Mouse (Mus musculus) CH12.LX (cell line): ENCODE measurements around the gene Tada1. TPM values are rescaled to one million over a fixed set of nuclear protein-coding genes. Genes with fewer than 3 reads are reported as not detected.

ENCODE experiments used
- DNase-seq: peaks from one replicate; pipeline ENCODE4 v3.0.0-alpha.2; 2013; ENCODE audit errors: extremely low read depth
- H3K27ac ChIP-seq: 2 replicates; pipeline ENCODE4 v1.5.1; 2012; ENCODE audit warnings: low read depth, mild to moderate bottlenecking, control low read depth, moderate library complexity; ENCODE audit not compliant: insufficient read depth
- H3K27me3 ChIP-seq: replicated peaks from 2 replicates; pipeline ENCODE3; 2012; ENCODE audit warnings: inconsistent platforms
- H3K36me3 ChIP-seq, 2 experiments: replicated peaks in 1 of 2; 2 replicates each; pipeline versions ENCODE3 to v1.6.1; 2012; ENCODE audit warnings: inconsistent platforms in 1 of 2, low read length in 1 of 2, mild to moderate bottlenecking in 1 of 2, mixed read lengths in 1 of 2, moderate library complexity in 1 of 2; ENCODE audit not compliant: control insufficient read depth in 1 of 2, insufficient read depth in 1 of 2
- H3K4me1 ChIP-seq, 2 experiments: 2 replicates each; pipeline ENCODE4 v1.6.1; 2012; ENCODE audit warnings: inconsistent platforms in 1 of 2, moderate library complexity in 1 of 2; ENCODE audit not compliant: insufficient read depth in 2 of 2, control insufficient read depth in 1 of 2
- H3K4me2 ChIP-seq: 2 replicates; pipeline ENCODE4 v1.6.1; 2012; ENCODE audit warnings: low read depth, mild to moderate bottlenecking, control low read depth; ENCODE audit not compliant: poor library complexity, insufficient read depth, severe bottlenecking
- H3K4me3 ChIP-seq, 3 experiments: fragments of 150-350 bp in 1 of 3; sonication (generic) in 1 of 3; replicated peaks in 1 of 3; 2 replicates each; pipeline versions ENCODE3 to v1.5.1; 2011 to 2012; ENCODE audit warnings: low read depth in 2 of 3, low read length in 2 of 3, mild to moderate bottlenecking in 2 of 3, moderate library complexity in 2 of 3, control low read depth in 1 of 3, improper control_type of control experiment in 1 of 3, inconsistent platforms in 1 of 3, mixed read lengths in 1 of 3; ENCODE audit not compliant: poor library complexity in 1 of 3
- H3K79me2 ChIP-seq: replicated peaks from 2 replicates; pipeline ENCODE4 v1.6.1; 2012; ENCODE audit warnings: mild to moderate bottlenecking, moderate library complexity; ENCODE audit not compliant: control insufficient read depth, poor library complexity, insufficient read depth, severe bottlenecking; ENCODE audit errors: extremely low read depth
- H3K9ac ChIP-seq: 2 replicates; pipeline ENCODE4 v1.6.1; 2012; ENCODE audit warnings: low read depth, mild to moderate bottlenecking, control low read depth, moderate library complexity; ENCODE audit not compliant: insufficient read depth
- H3K9me3 ChIP-seq: replicated peaks from 2 replicates; pipeline ENCODE3; 2012; ENCODE audit warnings: low read length, inconsistent platforms, mixed read lengths
- BHLHE40 ChIP-seq: IDR thresholded peaks from 2 replicates; pipeline ENCODE4 v1.6.1; 2011; ENCODE audit warnings: mild to moderate bottlenecking, low read depth, low read length, improper control_type of control experiment
- CHD1 ChIP-seq: IDR thresholded peaks from 2 replicates; pipeline ENCODE4 v1.6.1; 2012; ENCODE audit warnings: low read depth, low read length, improper control_type of control experiment, inconsistent platforms
- E2F4 ChIP-seq: IDR thresholded peaks from 2 replicates; pipeline ENCODE4 v1.6.1; 2011; ENCODE audit warnings: low read depth, low read length, improper control_type of control experiment; ENCODE audit not compliant: insufficient replicate concordance
- ELF1 ChIP-seq: IDR thresholded peaks from 2 replicates; pipeline ENCODE4 v1.6.1; 2014; ENCODE audit warnings: low read depth, mild to moderate bottlenecking, inconsistent platforms, low read length, improper control_type of control experiment
- EP300 ChIP-seq: IDR thresholded peaks from 2 replicates; pipeline ENCODE4 v1.6.1; 2011; ENCODE audit warnings: low read length, improper control_type of control experiment
- ETS1 ChIP-seq: conservative IDR thresholded peaks from 2 replicates; pipeline ENCODE4 v1.6.1; 2012; ENCODE audit warnings: low read depth, mild to moderate bottlenecking, inconsistent platforms, low read length, improper control_type of control experiment, moderate library complexity
- GABPA ChIP-seq: IDR thresholded peaks from 2 replicates; pipeline ENCODE4 v1.6.1; 2012; ENCODE audit warnings: low read depth, low read length, improper control_type of control experiment, inconsistent platforms; ENCODE audit not compliant: insufficient replicate concordance
- HCFC1 ChIP-seq: IDR thresholded peaks from 2 replicates; pipeline ENCODE4 v1.6.1; 2012; ENCODE audit warnings: low read depth, mild to moderate bottlenecking, inconsistent platforms, low read length, improper control_type of control experiment
- IRF4 ChIP-seq: IDR thresholded peaks from 2 replicates; pipeline ENCODE4 v1.6.1; 2014; ENCODE audit warnings: low read depth, mild to moderate bottlenecking, inconsistent platforms, low read length, improper control_type of control experiment
- JUN ChIP-seq: IDR thresholded peaks from 2 replicates; pipeline ENCODE4 v1.6.1; 2011; ENCODE audit warnings: low read depth, mild to moderate bottlenecking, low read length, improper control_type of control experiment, moderate library complexity; ENCODE audit not compliant: insufficient read depth
- JUND ChIP-seq: conservative IDR thresholded peaks from 2 replicates; pipeline ENCODE4 v1.6.1; 2011; ENCODE audit warnings: low read depth, low read length, improper control_type of control experiment
- MAX ChIP-seq: IDR thresholded peaks from 2 replicates; pipeline ENCODE4 v1.6.1; 2011; ENCODE audit warnings: low read length, improper control_type of control experiment
- MXI1 ChIP-seq: IDR thresholded peaks from 2 replicates; pipeline ENCODE4 v1.6.1; 2011; ENCODE audit warnings: mild to moderate bottlenecking, low read depth, low read length, improper control_type of control experiment
- MYC ChIP-seq: IDR thresholded peaks from 2 replicates; pipeline ENCODE4 v1.6.1; 2011; ENCODE audit warnings: low read depth, mild to moderate bottlenecking, improper control_type of control experiment, low read length
- NELFE ChIP-seq: IDR thresholded peaks from 2 replicates; pipeline ENCODE4 v1.6.1; 2011; ENCODE audit warnings: low read depth, low read length, improper control_type of control experiment
- NRF1 ChIP-seq: IDR thresholded peaks from 2 replicates; pipeline ENCODE4 v1.6.1; 2014; ENCODE audit warnings: low read depth, mild to moderate bottlenecking, inconsistent platforms, low read length, improper control_type of control experiment, moderate library complexity
- PAX5 ChIP-seq: IDR thresholded peaks from 2 replicates; pipeline ENCODE4 v1.6.1; 2012; ENCODE audit warnings: low read length, inconsistent platforms, mixed read lengths
- POLR2A ChIP-seq: IDR thresholded peaks from 2 replicates; pipeline ENCODE4 v1.6.1; 2011; ENCODE audit warnings: low read depth, mild to moderate bottlenecking, improper control_type of control experiment, low read length
- POLR2AphosphoS2 ChIP-seq: IDR thresholded peaks from 2 replicates; pipeline ENCODE4 v1.6.1; 2011; ENCODE audit warnings: low read depth, low read length, improper control_type of control experiment
- RAD21 ChIP-seq: IDR thresholded peaks from 2 replicates; pipeline ENCODE4 v1.6.1; 2011; ENCODE audit warnings: low read depth, mild to moderate bottlenecking, low read length, improper control_type of control experiment, moderate library complexity
- SIN3A ChIP-seq: IDR thresholded peaks from 2 replicates; pipeline ENCODE4 v1.6.1; 2012; ENCODE audit warnings: low read length, improper control_type of control experiment, inconsistent platforms
- SMC3 ChIP-seq: IDR thresholded peaks from 2 replicates; pipeline ENCODE4 v1.6.1; 2011; ENCODE audit warnings: low read depth, low read length, improper control_type of control experiment
- UBTF ChIP-seq: IDR thresholded peaks from 2 replicates; pipeline ENCODE4 v1.6.1; 2012; ENCODE audit warnings: low read depth, mild to moderate bottlenecking, inconsistent platforms, low read length, improper control_type of control experiment, moderate library complexity
- USF1 ChIP-seq: IDR thresholded peaks from 2 replicates; pipeline ENCODE4 v1.6.1; 2014; ENCODE audit warnings: low read depth, mild to moderate bottlenecking, inconsistent platforms, low read length, improper control_type of control experiment
- ZC3H11A ChIP-seq: IDR thresholded peaks from 2 replicates; pipeline ENCODE4 v1.6.1; 2012; ENCODE audit warnings: low read depth, mild to moderate bottlenecking, inconsistent platforms, low read length, improper control_type of control experiment
- ZKSCAN1 ChIP-seq: IDR thresholded peaks from 2 replicates; pipeline ENCODE4 v1.6.1; 2012; ENCODE audit warnings: low read depth, inconsistent platforms, low read length, improper control_type of control experiment, borderline replicate concordance
- ZMIZ1 ChIP-seq: IDR thresholded peaks from 2 replicates; pipeline ENCODE4 v1.6.1; 2012; ENCODE audit warnings: low read depth, mild to moderate bottlenecking, inconsistent platforms, low read length, improper control_type of control experiment
- ZNF384 ChIP-seq: IDR thresholded peaks from 2 replicates; pipeline ENCODE4 v1.6.1; 2012; ENCODE audit warnings: low read depth, low read length, improper control_type of control experiment, inconsistent platforms
- dilution Hi-C: fragments of 300-500 bp; cut with MboI; formaldehyde crosslinking; loops from 2 replicates; pipeline ENCODE4 v1.14.3; 2020; ENCODE audit warnings: low sequenced_read_pairs; ENCODE audit not compliant: extremely low pct_unique_long_range_greater_than_20kb, extremely low pct_ligation_motif_present
- in situ Hi-C: fragments of 300-500 bp; cut with MboI; formaldehyde crosslinking; loops from 3 replicates; pipeline ENCODE4 v1.14.3; 2019; ENCODE audit warnings: low sequenced_read_pairs, low pct_ligation_motif_present, low pct_unique_long_range_greater_than_20kb, mixed read lengths
- polyA plus RNA-seq: library from polyadenylated mRNA; unstranded; fragments of >175 nt; gene quantifications from 2 replicates; pipeline ENCODE4 v1.2.1, GENCODE M21; 2012; ENCODE audit warnings: low read depth; ENCODE audit not compliant: insufficient read length
- total RNA-seq, 2 experiments: library from RNA; depleted of rRNA; stranded (reverse); fragments of 300-350 nt in 1 of 2; fragments of >200 nt in 1 of 2; gene quantifications; 2 replicates each; pipeline ENCODE4 v1.2.3; 2012 to 2014

Gene Tada1
- total and polyA plus RNA-seq, 3 experiments, result 46.3 to 80.1 (median 49.6) TPM

- no peak for DNase-seq
- in situ Hi-C loops (no loop called here), dilution Hi-C loops (no loop called here)
- Histone ChIP-seq H3K36me3 (no peaks in the 10 kb centered on the region), H3K27ac (no peak overlapping the region), H3K4me1 (peaks cover 6 to 22% of the 10 kb centered on the region in 2 experiments), H3K9me3 (no peaks in the 10 kb centered on the region), H3K27me3 (no peaks in the 10 kb centered on the region), H3K4me2 (no peak overlapping the region), H3K4me3 (no peak overlapping the region), H3K9ac (no peak overlapping the region), H3K79me2 (no peaks in the 10 kb centered on the region)
- TF ChIP-seq JUND, result no peak
- no peak for TF ChIP-seq JUN
- no peak for TF ChIP-seq POLR2AphosphoS2
- no peak for TF ChIP-seq GABPA
- no peak for TF ChIP-seq ETS1
- TF ChIP-seq USF1, result no peak
- no peak for TF ChIP-seq ZKSCAN1
- TF ChIP-seq EP300, result no peak
- TF ChIP-seq ZNF384, result no peak
- no peak for TF ChIP-seq SMC3
- no peak for TF ChIP-seq SIN3A
- TF ChIP-seq E2F4, result no peak
- no peak for TF ChIP-seq UBTF
- TF ChIP-seq ZC3H11A, result no peak
- TF ChIP-seq MXI1, result no peak
- no peak for TF ChIP-seq BHLHE40
- no peak for TF ChIP-seq PAX5
- TF ChIP-seq POLR2A, result no peak
- TF ChIP-seq MYC, result no peak
Measured at GRCm38 (mm10) chr1:166342539-166342938, 36.4 kb upstream of the Tada1 start.

GRCm38 (mm10) chr1:166343586-166343985, 35.3 kb upstream of the Tada1 start:
- Histone ChIP-seq H3K79me2 (no peaks in the 10 kb centered on the region), H3K27me3 (no peaks in the 10 kb centered on the region), H3K9ac (no peak overlapping the region), H3K4me3 (no peak overlapping the region), H3K9me3 (no peaks in the 10 kb centered on the region), H3K4me1 (peaks cover 6 to 22% of the 10 kb centered on the region in 2 experiments), H3K4me2 (no peak overlapping the region), H3K36me3 (no peaks in the 10 kb centered on the region), H3K27ac (no peak overlapping the region)
- TF ChIP-seq MXI1, result no peak
- no peak for TF ChIP-seq USF1
- no peak for TF ChIP-seq CHD1
- no peak for TF ChIP-seq NRF1
- TF ChIP-seq ETS1, result no peak
- TF ChIP-seq ZKSCAN1, result no peak
- no peak for TF ChIP-seq POLR2A
- no peak for TF ChIP-seq MAX
- no peak for TF ChIP-seq NELFE
- TF ChIP-seq IRF4, result no peak
- no peak for TF ChIP-seq ELF1
- no peak for TF ChIP-seq SMC3
- TF ChIP-seq HCFC1, result no peak
- no peak for TF ChIP-seq JUND
- no peak for TF ChIP-seq ZMIZ1
- no peak for TF ChIP-seq RAD21
- TF ChIP-seq JUN, result no peak
- in situ Hi-C loops (no loop called here), dilution Hi-C loops (no loop called here)
- no peak for DNase-seq
